Mouse (Mus musculus): ENCODE results near the gene Sipa1.

GRCm38 (mm10) chr19:5636571-5637041, 26.9 kb downstream of the Sipa1 start:
- TF ChIP-seq CTCF (conservative IDR thresholded peaks at IDR 0.05; ENCODE audit: low read length) (no peak), POU5F1 (IDR thresholded peaks at IDR 0.05; ENCODE audit: borderline replicate concordance, low read length) (no peak)
